Mouse (Mus musculus): ENCODE measurements around the gene Kynu. TPM values are rescaled to one million over a fixed set of nuclear protein-coding genes. Genes with fewer than 3 reads are reported as not detected.

The Kynu gene
- 0.23 TPM for polyA plus RNA-seq (2014; fragmentation: Illumina TruSeq; extraction: RNeasy Lipid Tissue Mini Kit (QIAGEN cat#74804); ENCODE audit: low read depth, low replicate concordance)

GRCm38 (mm10) chr2:43555062-43555888 lies at the start of gene Kynu:
Gene Kynu, plus strand, starts transcription at chr2:43555329.

Other genes with a start within 250 kb of the Kynu start
- 5.8 TPM for gene Arhgap15, start 193.5 kb downstream of the Kynu start, polyA plus RNA-seq (2014; fragmentation: Illumina TruSeq; extraction: RNeasy Lipid Tissue Mini Kit (QIAGEN cat#74804); ENCODE audit: low read depth, low replicate concordance)